Mouse (Mus musculus) B cell, adult 2 months (primary cell): ENCODE results near the gene Prdm2.
A peak's percentile ranks its signal among the peaks of the same experiment; 100 is the strongest.

Experiments used
- DNase-seq, 2 experiments: peaks; one replicate each; pipeline ENCODE4 v3.0.0; 2022

Prdm2 gene

DNA sequence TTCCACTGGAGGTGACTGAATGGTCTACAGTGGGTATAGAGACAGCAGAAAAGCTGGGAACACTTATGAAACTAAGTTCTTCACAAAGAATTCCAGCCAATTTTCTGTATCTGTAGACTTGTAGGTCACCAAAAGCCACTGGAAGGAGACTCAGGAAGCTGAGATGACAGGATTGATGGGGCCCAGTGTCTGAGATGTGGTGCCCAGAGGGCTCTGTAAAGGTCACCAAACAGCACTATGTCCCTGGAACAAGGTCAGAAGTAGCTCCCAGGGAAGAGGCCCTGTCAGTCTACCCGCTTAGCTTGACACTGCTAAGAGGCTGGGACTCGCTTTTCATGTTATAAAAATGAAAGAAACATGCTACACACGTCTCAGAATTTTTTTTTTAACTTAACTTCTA lies 65.1 kb downstream of the Prdm2 start:
- no peak for DNase-seq

GRCm38 (mm10) chr4:143143615-143144014 lies 69.2 kb downstream of the Prdm2 start:
- no peak for DNase-seq

- peak; percentile 50 to 55 for DNase-seq
Measured at GRCm38 (mm10) chr4:143141645-143142259, 71.0 kb downstream of the Prdm2 start.

- DNase-seq: no peak
Measured at GRCm38 (mm10) chr4:143140940-143141339, 71.9 kb downstream of the Prdm2 start.

GRCm38 (mm10) chr4:143132433-143132832 lies 80.4 kb downstream of the Prdm2 start:
- no peak for DNase-seq

GRCm38 (mm10) chr4:143130441-143130840 lies 82.4 kb downstream of the Prdm2 start:
- no peak for DNase-seq

DNA sequence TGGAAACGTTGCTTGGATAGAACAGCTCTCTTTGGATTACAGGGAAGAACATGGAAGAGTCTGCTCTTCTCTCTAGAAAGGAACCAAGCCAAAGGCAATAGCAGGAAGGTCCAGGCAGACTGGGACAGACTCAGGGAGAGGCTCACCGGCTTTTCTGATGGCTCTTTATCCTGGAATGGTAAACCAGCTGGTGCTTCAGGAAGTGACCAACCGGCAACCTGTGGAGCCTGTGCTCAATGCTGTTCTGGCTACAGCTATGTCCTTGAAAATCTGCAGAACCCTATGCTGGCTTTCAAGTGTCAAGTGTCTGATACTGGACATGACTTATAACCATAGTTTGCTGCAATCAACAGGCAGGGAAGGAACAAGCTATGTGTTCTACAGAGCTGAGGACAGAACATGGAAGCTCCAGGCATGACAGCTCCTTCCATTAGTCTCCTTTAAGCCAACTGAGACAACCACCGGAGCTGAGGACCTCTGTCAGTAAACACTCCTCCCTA lies 83.5 kb downstream of the Prdm2 start:
- DNase-seq: no peak

GRCm38 (mm10) chr4:143127171-143127570 lies 85.6 kb downstream of the Prdm2 start:
- no peak for DNase-seq

DNA sequence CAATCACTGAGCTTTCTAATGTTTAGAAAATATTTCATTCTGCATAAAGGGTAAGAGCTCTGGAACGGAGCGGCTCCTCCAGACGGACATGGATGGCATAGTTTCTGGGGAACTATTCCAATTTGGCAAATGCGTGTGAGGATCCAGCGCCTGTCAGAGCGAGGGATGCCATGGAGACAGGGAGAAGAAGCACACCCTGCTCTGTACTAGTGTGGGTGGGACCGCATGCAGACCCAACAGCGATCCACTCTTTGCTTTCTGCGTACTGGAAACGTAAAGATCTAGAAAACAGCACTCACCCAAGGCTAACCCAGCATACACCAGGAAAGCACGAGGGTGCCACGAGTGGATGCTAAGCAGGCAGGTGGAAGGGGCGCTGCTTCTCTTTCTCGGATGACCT lies 86.3 kb downstream of the Prdm2 start:
- DNase-seq: no peak

DNA sequence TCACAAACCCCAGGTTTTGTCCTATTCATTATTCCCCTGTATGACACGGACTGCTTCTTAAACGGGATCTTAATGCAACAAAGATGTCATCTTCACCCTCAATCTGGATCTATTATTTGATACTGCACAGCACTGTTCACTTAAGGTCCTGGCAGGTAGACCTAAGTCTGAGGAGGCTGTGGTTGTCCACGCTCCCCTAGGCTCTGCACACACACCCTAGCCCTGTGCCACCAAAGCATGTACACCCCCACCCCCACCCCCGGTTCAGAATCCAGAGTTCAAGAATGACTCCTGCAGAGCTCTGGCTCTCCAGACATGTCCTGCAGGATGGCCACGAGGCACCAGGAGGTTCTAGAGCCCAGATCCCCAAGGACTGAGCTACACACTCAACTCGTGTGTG lies 87.5 kb downstream of the Prdm2 start:
- no peak for DNase-seq

- no peak for DNase-seq
Measured at GRCm38 (mm10) chr4:143123043-143123442, 89.8 kb downstream of the Prdm2 start.

DNA sequence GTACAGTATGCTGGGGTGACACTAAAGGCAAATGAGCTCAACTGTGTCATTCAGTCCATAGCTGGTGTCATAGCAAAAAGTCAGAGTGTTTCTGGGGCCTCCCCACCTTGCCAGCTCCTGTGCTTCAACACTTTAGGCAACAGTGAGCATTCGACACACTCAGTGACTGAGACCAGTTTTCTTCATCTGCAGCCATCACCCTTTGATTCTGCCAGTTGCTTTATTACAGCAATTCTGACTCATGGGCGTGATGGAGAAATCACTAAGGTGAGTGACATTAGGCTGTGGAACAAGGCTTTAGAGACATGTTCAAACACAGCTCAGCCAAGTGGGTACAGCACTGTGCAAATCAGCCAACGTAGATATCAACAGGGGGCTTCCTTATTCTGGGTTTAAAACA lies 91.6 kb downstream of the Prdm2 start:
- no peak for DNase-seq

DNA sequence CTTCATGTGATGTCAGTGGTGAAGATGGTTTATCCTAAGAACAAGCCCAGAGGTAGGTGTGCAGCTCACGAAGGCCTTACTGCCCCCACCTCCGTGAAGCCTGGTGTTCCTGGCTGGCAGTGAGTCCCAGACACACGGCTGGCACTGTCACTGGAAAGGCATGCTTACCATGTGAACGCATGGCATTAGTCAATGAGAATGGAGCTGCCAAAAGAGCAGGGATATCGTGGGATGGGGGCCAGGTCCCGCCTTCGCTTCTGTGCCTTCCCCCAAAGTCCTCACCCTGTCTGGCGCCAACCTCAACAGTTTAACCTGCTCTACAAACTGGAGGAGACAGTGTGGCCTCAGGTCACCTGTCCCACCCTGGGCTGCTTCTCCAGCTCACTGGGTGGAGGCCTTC lies 92.8 kb downstream of the Prdm2 start:
- no peak for DNase-seq

DNA sequence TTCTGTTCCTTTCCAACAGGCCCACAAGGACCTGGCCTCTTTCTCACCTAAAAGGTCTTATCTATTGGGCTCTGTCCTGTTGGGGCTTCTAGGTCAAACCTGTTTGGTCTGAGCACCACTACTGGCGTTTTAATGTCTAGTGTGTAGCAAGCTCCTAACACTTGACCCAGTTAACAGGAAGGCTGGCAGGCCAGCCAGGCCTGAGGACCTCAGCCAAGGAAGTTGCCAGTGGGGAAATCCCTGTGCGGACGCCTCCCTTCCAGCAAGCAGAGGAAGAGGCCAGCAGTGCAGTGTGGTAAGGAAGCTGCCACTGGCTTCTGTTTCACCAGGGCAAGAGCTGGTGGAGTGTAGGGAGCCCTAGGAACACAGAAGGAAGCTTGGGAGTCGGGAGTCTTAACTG lies 94.0 kb downstream of the Prdm2 start:
- DNase-seq: no peak

DNA sequence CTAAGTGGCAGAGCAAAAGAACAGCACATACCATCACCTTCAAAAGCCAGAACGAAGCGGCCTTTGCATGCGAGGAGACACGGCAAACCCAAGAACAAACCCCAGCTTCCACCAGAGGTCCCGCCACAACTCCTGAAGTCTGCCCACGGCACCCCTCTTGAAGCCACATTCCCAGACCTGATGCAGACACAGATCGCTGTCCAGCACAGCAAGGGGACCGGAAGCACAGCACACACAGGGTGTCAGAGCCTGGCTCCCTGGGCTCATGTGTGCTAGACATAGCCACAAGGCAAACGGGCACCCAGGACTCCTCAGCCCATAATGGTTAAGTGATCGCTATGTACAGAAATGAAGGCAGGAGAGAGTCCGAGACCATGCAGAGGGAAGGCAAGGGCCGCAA lies 96.9 kb downstream of the Prdm2 start:
- DNase-seq: no peak

- no peak for DNase-seq
Measured at GRCm38 (mm10) chr4:143114232-143114979, 98.4 kb downstream of the Prdm2 start.

DNA sequence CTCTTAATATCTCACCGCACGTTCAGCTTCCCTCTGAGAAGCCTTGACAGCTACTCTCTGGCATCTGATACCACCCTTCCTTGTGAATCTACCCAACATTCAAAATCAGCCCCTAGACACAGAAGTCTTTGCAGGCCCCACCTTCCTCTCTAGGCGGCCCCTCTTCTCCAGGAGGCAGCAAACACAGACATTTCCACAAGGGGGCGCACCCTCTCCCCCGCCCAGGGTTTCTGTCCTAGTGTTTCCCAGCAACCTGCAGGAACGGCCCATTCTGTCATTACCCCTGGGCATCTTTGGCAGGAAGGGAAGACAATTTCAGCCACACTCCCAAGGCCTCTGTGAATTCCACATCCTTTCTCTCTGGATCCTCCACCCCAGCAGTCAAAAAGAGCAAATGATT lies 99.8 kb downstream of the Prdm2 start:
- DNase-seq: peak; percentile 82 to 83

DNA sequence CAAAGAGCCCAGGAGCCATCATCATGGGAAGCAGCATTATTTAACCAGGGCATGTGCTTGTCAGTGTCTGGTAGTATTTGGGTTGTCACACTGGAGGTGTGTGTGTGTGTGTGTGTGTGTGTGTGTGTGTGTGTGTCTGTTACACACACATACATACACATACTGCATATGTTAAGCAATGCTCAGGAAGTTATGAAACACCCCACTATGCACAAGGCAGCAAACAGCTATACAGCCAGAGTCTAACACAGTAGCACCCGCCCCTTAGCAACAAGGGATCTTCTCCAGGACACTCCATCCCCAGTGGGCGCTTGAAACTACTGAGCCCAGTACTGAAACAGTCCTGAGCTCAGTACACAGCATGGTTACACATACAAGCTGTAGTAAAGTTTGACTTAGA lies 100.4 kb downstream of the Prdm2 start:
- DNase-seq: no peak

DNA sequence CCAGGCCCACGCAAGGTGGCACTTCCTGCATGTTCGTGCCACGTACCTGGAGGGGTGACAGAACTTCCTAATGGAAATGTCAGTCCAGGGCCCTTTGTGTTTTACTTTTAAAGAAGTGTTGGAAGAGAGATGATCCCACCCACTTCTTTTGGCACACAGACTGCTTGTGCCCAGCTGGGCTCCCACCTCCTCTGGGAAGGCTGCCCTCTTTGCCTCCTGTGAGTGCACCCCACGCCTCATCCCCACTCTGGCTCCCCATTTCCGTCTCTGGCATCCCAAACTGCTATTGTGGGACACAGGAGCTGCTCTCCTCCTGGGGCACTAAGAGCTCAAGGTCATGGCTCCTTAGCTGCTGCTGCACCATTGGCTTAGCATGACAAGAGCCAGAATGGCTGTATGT lies 100.9 kb downstream of the Prdm2 start:
- no peak for DNase-seq

DNA sequence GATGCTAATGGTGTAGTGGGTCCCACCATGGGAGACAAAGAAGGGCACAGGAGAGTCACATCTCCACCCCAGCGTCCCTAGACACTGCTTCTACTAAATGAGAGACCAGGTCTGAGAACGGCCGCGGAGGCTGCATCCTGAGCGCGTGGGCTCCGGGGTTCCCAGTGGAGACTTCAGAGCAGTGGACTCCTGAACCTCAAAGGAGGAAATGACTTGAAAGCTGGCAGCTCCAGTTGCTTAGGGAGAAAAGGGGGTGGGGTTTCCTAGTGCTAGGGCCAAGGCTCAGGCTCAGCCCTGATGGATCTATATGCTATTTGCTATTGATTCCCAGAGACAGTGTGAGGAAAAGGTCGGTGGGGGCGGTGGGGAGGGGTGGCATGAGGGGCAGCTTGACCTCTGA lies 104.2 kb downstream of the Prdm2 start:
- no peak for DNase-seq

GRCm38 (mm10) chr4:143106971-143107370 lies 105.8 kb downstream of the Prdm2 start:
- DNase-seq: no peak

- DNase-seq: no peak
Measured at GRCm38 (mm10) chr4:143106566-143106965, 106.2 kb downstream of the Prdm2 start.

DNA sequence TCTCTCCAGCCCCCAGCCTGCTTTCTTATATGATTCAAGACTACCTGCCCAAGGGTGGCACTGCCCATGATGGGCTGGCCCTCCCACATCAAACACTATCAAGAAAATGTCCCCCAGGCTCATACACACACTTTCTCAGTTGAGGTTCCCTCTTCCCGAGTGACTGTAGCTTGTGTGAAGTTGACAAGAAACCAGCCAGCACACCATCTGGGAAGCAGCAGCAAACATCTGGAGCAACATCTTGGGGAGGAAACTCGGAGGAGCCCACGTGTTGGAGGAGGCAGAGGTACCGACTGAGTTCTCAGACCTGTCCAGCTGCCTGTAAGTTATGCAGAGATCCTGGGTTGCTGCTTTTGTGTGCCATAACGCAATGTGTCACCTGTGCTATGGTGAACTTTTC lies 108.1 kb downstream of the Prdm2 start:
- no peak for DNase-seq

GRCm38 (mm10) chr4:143103811-143104210 lies 109.0 kb downstream of the Prdm2 start:
- DNase-seq: no peak

DNA sequence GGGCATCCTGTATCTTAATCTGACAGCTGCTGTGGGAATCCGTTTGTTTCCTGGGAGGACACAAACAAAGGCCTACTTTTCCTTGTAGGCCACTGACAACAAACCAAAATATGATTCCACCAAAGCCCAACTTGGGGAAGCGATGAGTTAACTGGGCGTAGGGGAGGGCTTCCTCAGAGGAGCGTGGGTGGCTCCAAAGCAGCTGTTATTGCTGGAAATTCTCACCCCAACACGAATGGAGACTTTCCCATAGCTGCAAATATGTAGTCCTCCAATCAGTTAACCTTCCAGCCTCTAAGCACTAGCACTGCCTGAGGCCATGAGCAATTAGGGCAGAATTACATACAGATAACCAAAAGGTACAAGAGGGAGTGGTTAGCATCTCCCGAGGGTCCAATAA lies 112.6 kb downstream of the Prdm2 start:
- no peak for DNase-seq
